Mouse (Mus musculus): Measurements from ENCODE around the gene Rbm24. TPM values are rescaled to one million over a fixed set of nuclear protein-coding genes. Genes with fewer than 3 reads are reported as not detected.

Gene Rbm24
- total RNA-seq, 2 experiments from 2014 or later, result 23.1 to 32.6 TPM

- DNase-seq (ENCODE audit: low spot score in 2 of 2), result peak in 1 of 2 experiments; percentile 47
- intact Hi-C loops (cut with DNase I), result no loop called here
Measured at GRCm38 (mm10) chr13:46426651-46427269, 8.5 kb downstream of the Rbm24 start.

GRCm38 (mm10) chr13:46428964-46429363 lies 10.7 kb downstream of the Rbm24 start:
- DNase-seq (ENCODE audit: low spot score in 2 of 2), result no peak
- intact Hi-C loops (cut with DNase I), result no loop called here

GRCm38 (mm10) chr13:46429866-46430265 lies 11.6 kb downstream of the Rbm24 start:
- intact Hi-C loops (cut with DNase I), result no loop called here
- DNase-seq (ENCODE audit: low spot score in 2 of 2), result no peak

- intact Hi-C loops (cut with DNase I), result no loop called here
- peak; percentile 43 to 68 for DNase-seq (ENCODE audit: low spot score in 2 of 2)
Measured at GRCm38 (mm10) chr13:46433880-46434560, 15.8 kb downstream of the Rbm24 start.

- intact Hi-C loops (cut with DNase I), result no loop called here
- no peak for DNase-seq (ENCODE audit: low spot score in 2 of 2)
Measured at GRCm38 (mm10) chr13:46438960-46439359, 20.7 kb downstream of the Rbm24 start.

GRCm38 (mm10) chr13:46444021-46444420 lies 25.8 kb downstream of the Rbm24 start:
- intact Hi-C loops (cut with DNase I), result no loop called here
- DNase-seq (ENCODE audit: low spot score in 2 of 2), result no peak

GRCm38 (mm10) chr13:46446062-46446461 lies 27.8 kb downstream of the Rbm24 start:
- intact Hi-C loops (cut with DNase I), result no loop called here
- DNase-seq (ENCODE audit: low spot score in 2 of 2), result no peak

GRCm38 (mm10) chr13:46448276-46448675 lies 30.0 kb downstream of the Rbm24 start:
- DNase-seq (ENCODE audit: low spot score in 2 of 2), result no peak
- intact Hi-C loops (cut with DNase I), result no loop called here

GRCm38 (mm10) chr13:46449955-46450354 lies 31.7 kb downstream of the Rbm24 start:
- intact Hi-C loops (cut with DNase I), result no loop called here
- no peak for DNase-seq (ENCODE audit: low spot score in 2 of 2)

- no peak for DNase-seq (ENCODE audit: low spot score in 2 of 2)
- intact Hi-C loops (cut with DNase I), result no loop called here
Measured at GRCm38 (mm10) chr13:46450623-46451022, 32.4 kb downstream of the Rbm24 start.

GRCm38 (mm10) chr13:46451548-46451947 lies 33.3 kb downstream of the Rbm24 start:
- intact Hi-C loops (cut with DNase I), result no loop called here
- peak in 1 of 2 experiments; percentile 12 for DNase-seq (ENCODE audit: low spot score in 2 of 2)

GRCm38 (mm10) chr13:46459546-46459945 lies 41.3 kb downstream of the Rbm24 start:
- DNase-seq (ENCODE audit: low spot score in 2 of 2), result no peak
- intact Hi-C loops (cut with DNase I), result no loop called here

- DNase-seq (ENCODE audit: low spot score in 2 of 2), result peak; percentile 23 to 59
- intact Hi-C loops (cut with DNase I), result no loop called here
Measured at GRCm38 (mm10) chr13:46462280-46462679, 44.0 kb downstream of the Rbm24 start.

GRCm38 (mm10) chr13:46463764-46464163 lies 45.5 kb downstream of the Rbm24 start:
- no peak for DNase-seq (ENCODE audit: low spot score in 2 of 2)
- intact Hi-C loops (cut with DNase I), result no loop called here

GRCm38 (mm10) chr13:46468251-46468650 lies 50.0 kb downstream of the Rbm24 start:
- DNase-seq (ENCODE audit: low spot score in 2 of 2), result no peak
- intact Hi-C loops (cut with DNase I), result no loop called here

- DNase-seq (ENCODE audit: low spot score in 2 of 2), result no peak
- intact Hi-C loops (cut with DNase I), result no loop called here
Measured at GRCm38 (mm10) chr13:46469536-46469935, 51.3 kb downstream of the Rbm24 start.

Other genes with a start within 250 kb of the Rbm24 start
- not detected for gene Stmnd1, start 144.7 kb upstream of the Rbm24 start, total RNA-seq (2021)
- gene Cap2, start 83.4 kb downstream of the Rbm24 start, total RNA-seq (2021), result 100 to 1,000 TPM; 170 to 199 TPM